Mouse (Mus musculus): ENCODE data around the gene Grik4. TPM values are rescaled to one million over a fixed set of nuclear protein-coding genes. Genes with fewer than 3 reads are reported as not detected.

Grik4 gene
- total RNA-seq, 2 experiments from 2014 or later, result 13.4 to 14.5 TPM

DNA sequence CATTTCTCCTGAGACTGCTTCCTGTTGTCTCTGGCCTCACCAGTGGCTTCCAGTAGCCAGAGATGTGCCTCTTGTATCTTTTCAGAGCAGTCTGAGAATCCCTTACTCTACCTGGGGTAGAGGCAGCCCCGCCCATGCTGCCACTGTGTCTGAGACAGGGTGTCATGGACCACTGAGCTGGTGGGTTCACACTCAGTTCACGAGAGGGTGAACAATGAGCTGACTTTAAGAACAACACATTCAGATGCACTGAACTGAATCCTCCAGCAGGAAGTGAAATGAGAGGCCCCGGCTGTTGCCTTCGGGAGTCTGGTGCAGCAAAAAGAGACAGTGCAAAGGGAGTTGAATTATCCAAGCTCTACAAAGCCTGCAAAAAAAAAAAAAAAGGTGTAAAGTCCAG lies 221.8 kb downstream of the Grik4 start:
- intact Hi-C loops (cut with DNase I), result no loop called here
- DNase-seq (ENCODE audit: extremely low spot score in 1 of 2, low spot score in 2 of 2), result no peak

DNA sequence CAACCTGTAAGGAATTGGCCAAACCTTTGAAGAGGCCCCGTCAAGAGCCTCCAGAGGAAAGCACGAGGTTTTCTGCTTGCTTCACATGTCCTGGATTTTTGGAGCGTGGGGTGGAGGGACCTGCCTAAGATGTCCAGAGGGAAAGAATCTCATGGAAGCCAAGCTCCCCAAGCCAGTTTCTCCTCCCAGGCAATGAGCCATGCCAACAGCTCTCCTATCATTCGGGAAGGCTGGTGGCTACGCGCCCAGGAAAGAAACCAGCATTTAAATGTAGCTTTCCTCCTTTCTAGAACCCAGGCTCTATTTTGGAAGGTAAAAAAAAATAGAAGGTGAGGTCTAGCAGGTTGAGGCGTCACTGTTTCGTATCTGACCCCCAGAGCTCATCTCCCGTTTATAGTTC lies 222.6 kb downstream of the Grik4 start:
- intact Hi-C loops (cut with DNase I), result no loop called here
- no peak for DNase-seq (ENCODE audit: extremely low spot score in 1 of 2, low spot score in 2 of 2)

DNA sequence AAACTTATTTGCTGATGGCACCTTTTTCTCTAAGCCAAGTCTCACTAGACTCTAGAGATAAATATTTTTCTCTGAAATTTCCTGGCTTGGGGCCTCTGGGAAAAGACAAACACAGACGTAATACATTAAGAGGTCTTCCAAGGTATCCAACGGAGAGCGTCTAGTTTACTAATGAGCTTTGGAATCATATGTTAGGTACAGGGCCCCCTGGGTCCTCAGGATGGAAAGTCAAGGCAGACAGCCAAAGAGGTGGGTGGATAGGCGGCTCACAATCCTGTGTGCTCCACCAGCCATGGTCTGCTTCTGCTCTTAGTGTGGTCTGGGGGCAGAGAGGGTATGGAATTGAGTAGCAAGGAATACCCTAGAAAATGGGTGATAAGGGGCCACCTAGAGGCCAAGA lies 223.1 kb downstream of the Grik4 start:
- intact Hi-C loops (cut with DNase I), result no loop called here
- no peak for DNase-seq (ENCODE audit: extremely low spot score in 1 of 2, low spot score in 2 of 2)

DNA sequence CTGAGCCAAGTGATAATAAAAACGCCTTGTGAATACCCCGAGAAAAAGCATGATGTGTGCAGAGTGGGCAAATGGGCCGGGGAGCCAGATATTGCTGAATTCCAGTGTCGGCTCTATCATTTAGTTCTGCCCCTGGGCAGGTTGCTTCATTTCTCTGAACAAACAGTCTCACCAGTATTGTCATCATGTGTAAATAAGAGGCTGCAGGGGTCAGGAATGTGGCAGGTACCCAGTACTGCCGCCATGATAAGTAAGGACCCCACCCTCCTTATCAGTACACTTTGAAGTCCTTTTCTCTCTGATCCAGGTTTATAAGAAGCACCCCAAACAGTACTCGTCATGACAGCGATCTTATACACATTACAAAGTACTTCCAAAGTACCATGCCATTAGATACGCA lies 230.4 kb downstream of the Grik4 start:
- intact Hi-C loops (cut with DNase I), result no loop called here
- no peak for DNase-seq (ENCODE audit: extremely low spot score in 1 of 2, low spot score in 2 of 2)

DNA sequence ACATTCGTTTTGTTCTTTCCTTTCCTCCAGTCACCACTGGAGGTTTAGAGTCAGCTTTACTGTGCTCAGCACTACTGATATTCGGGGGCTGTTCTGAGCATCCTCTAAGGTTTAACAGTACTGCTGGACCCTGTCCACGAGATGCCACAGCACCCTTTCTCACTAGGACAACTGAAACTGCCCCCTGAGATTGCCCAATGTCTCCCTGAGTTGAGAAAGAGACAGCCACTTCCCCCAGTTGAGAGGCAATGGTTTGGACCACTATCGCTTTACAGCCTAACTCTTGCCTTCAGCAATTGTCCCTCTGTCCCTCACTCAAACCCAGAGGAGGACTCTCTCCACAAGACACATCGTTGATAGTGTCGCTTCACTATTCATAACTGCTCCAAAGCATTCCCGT lies 238.4 kb downstream of the Grik4 start:
- intact Hi-C loops (cut with DNase I), result no loop called here
- DNase-seq (ENCODE audit: extremely low spot score in 1 of 2, low spot score in 2 of 2), result no peak

DNA sequence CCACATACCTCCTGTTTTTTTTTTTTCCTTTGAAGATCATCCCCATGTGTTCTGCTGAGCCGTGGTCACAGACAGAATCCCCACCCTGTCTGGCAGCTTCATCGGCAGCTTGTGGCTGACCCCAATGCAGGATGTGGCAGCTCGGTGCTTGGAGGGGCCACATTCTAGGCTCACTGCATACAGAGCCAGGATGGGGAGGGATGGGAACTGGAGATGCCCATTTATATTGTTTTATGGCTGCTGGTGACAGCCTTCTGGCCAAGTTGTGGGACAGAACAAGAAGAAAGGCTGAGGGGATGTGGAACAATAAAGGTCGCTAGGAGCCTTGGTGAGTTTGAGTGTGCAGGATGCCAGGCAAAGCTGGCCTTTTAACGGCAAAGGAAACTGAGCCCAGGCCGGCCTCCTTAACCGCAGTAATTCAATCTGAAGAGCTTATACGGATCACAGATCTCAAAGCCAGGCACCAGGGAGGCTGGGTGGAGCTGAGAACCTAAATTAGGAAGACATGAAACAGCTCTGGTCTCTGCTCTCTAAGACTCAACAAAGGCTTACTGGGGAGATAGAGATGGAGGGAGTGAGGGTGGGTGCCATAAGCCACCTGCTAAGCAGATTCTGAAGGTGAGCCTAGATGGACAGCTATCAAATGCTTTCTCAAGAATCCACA lies 241.0 kb downstream of the Grik4 start:
- no peak for DNase-seq (ENCODE audit: extremely low spot score in 1 of 2, low spot score in 2 of 2)
- intact Hi-C loops (cut with DNase I), result no loop called here

DNA sequence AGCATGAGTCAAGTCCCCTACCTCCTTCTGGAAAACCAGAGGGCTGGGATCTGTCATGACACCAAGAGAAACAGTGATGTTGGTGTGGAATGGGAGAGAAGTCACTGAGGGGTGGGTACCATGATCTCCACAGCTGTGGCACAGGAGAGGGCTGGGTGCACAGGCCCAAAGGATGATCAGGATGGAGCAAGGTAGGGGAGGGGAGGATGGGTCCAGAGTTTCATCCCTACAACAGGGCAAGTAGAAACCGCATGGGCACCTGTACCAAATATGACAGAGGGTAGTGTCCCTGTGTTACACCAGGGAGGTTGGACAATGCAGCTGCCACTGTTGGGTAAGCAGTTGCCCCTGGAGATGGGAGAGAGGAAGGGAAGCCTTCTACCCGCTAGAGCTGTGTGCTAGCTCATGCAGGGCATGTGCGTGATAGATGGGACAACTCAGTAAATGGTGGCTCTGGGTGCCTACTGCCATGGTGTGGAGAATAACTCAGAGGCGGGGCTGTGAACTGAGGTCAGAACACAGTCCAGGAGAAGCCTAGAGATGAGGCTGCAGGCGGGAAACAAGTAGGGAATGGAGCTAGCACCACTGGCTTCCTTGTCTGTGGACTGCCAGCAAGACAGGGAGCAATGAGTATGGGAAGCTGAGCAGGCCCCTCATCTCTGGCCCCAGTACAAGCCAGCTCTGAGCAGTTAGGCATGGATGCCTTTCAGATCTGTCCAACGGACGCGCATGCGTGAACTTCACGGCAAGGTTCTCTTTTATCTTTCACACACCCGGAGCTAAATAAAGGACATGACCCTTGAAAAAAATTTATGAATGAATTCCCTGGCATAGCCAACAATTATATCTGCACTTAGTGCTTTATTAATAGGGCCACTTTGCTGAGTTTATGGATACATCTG lies 241.8 kb downstream of the Grik4 start:
- no peak for DNase-seq (ENCODE audit: extremely low spot score in 1 of 2, low spot score in 2 of 2)
- intact Hi-C loops (cut with DNase I), result no loop called here

DNA sequence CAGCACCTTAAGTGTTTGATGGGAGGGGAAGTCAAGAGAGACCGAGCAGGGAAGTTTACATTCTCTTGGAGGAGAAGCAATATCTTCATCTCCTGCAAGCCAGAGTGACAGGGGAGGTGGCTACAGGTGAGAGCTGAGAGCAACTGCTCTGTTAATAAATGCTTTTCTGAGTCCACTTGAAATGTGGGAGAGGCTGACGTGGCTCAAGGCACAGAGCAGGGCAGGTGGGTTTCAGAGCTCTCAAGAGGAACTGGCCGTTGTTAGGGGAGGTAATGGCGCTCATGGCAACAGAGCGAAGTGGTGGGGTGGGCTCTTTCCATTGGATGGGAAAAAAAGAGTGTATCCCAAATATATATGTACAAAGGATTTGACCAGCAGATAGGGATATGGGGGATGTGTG lies 242.6 kb downstream of the Grik4 start:
- intact Hi-C loops (cut with DNase I), result no loop called here
- no peak for DNase-seq (ENCODE audit: extremely low spot score in 1 of 2, low spot score in 2 of 2)

DNA sequence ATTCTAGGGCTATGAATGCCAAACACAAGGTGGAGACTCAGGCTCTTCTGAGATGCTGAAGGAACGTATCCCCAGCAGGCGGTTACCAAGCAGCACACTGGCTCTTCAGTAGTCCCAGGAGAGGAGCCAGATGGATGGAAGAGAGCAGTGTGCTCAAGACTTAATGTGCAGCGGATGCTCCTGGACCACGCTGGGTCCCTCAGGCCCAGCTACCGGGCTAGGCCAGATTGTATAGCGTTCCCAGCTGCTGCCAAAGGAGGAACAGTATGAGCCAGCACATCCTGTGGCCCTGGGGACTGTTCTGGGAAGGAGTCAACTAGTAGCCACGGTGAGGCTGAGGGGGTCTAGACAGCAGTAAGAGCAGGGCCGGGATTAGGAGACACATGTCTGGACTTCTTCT lies 251.3 kb downstream of the Grik4 start:
- intact Hi-C loops (cut with DNase I), result no loop called here
- DNase-seq (ENCODE audit: extremely low spot score in 1 of 2, low spot score in 2 of 2), result no peak

DNA sequence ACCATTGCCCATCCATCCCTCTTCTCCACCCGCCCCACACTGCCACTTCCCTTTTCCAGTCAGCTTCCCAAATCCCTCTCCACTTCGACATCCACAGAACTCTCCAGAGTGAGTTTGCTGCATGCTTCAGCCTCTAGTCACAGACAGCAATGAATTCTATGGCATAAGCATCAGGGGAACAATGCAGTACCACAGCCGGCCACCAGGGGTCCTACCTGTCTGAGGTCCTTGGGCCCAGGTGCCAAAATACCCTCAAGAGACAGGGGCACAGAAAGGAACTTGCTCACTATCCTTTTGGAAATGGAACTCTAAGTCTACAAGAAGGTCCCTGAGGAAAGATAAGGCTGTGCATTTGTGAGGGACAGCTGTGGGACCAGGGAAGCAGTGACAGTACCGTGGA lies 256.1 kb downstream of the Grik4 start:
- intact Hi-C loops (cut with DNase I), result loop anchor here (2.0 kb wide), 1 partner anchor 257 kb away; the partner anchor contains the start of gene Grik4
- DNase-seq (ENCODE audit: extremely low spot score in 1 of 2, low spot score in 2 of 2), result peak in 1 of 2 experiments; percentile 50

DNA sequence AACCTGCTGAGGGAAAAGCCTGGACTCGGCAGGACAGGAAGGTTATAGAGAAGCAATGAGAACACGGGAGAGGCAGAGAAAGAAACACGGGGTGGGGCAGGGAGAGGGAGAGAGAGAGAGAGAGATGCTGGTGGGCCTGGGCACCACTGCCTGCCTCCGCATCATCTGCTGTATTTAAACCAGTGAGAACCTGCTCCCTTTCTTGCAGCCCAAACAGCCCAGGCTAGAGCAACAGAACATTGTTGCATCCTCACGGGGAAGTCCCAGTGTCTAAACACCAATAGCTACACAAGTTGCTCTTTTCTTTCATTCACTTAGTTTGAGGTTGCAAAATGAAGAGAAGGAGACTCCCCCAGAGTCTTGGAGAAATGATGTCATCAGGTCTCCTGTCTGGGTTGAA lies 258.2 kb downstream of the Grik4 start:
- intact Hi-C loops (cut with DNase I), result no loop called here

DNA sequence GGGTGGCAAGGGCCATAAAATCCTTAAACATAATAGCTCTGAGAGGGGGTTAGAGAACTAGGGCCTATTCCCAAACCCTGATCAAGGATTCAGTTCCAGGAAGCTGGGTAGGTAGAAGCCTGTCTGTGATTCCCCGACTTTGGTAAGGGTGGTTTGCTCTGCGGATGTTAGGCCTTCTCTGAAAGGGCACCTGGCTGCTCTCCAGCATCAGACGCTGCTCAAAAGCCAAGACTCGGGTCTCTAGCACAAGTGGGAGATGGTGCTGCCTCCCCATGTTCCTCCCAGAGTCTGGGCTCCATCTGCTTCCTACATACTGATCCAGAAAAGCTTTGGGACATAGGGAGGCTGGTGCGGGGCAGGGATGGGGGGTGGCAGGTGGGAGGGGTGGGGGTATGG lies 270.3 kb downstream of the Grik4 start:
- intact Hi-C loops (cut with DNase I), result no loop called here
- no peak for DNase-seq (ENCODE audit: extremely low spot score in 1 of 2, low spot score in 2 of 2)

More for the DNA sequence above, 258.2 kb downstream of the Grik4 start:
- DNase-seq (ENCODE audit: extremely low spot score in 1 of 2, low spot score in 2 of 2), result no peak

DNA sequence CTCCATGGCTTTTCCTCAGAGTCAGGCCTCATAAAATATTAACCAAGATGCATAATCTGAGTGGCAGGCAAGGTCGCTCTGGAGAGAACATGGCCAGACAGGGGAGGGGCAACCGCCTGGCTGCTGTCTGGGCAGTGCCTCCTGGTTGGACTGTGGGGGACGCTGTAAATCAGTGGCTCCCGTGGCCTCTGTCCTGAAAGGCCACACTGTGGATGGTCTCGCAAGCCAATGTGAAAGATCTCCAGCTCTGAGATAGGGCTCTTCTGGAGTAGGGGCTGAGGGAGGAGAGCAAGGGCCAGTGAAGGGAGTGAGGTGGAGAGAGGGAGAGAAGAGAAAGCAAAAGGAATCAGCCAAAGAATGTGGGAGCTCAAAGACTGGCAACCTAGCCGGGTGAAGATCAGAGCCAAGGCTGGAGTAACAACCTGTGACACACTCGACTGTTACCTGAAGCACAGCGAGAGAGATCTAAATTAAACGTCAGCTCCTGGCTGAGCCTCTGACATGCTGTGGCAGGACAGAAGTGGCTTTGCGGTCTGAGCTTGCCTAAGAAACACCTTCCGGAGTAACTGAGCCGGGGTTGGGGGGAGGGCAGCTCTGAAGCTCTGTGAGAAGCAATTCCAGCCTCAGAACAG lies 270.8 kb downstream of the Grik4 start:
- intact Hi-C loops (cut with DNase I), result no loop called here
- DNase-seq (ENCODE audit: extremely low spot score in 1 of 2, low spot score in 2 of 2), result no peak

DNA sequence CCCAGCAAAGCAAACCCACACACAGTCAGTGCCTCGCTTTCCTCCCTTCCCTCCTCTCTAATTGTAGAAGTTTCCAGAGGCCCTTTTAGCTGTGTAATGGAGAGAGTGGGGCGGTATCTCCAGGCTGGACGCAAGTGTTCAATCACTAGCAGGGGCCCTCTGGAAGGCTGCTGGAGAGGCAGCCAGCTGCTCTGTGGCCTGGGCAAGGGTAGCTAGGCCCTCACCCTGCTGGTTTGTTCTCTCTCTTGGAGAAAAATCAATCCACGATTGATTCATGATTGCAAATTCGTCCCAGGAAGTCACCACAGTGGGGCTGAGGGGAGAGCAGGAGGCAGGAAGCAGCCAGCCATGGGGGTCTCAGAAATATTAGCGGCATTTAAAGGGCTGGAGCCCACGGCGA lies 271.3 kb downstream of the Grik4 start:
- intact Hi-C loops (cut with DNase I), result no loop called here
- DNase-seq (ENCODE audit: extremely low spot score in 1 of 2, low spot score in 2 of 2), result no peak

DNA sequence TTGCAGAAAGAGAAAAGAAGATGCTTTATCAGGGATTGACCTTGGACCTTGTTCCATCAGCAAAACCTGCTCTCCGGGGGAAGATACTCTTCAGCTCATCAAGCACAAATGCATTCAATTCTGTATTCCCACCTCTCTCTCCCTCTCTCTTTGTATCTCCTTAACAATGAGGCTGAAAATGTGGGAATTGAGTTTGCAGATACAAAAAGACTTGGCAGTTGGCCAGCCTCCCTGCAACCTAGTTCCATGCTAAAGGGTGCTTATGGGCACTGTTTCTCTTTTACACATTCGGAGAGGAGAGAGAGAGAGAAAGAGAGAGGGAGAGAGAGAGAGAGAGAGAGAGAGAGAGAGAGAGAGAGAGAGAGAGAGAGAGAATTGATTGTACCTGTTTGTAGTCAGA lies 273.7 kb downstream of the Grik4 start:
- peak; percentile 40 to 44 for DNase-seq (ENCODE audit: extremely low spot score in 1 of 2, low spot score in 2 of 2)
- intact Hi-C loops (cut with DNase I), result no loop called here

DNA sequence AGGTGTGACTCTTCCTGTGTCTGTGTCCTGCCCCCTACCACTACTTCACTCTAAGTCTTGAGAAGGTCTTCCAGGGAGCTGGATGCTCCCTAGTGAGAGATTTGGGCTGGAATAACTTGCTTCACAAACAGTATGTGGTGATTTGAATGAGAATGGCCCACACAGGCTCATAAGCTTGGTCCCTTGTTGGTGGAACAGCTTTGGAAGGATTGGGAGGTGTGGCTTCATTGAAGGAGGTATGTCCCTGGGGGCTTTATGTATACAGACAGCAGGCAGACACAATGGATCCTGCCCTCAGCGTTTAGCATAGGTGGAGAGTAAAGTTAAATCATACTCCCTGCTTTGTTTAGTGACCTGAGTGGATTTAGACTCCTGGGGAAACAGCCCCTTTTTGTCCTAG lies 282.8 kb downstream of the Grik4 start:
- intact Hi-C loops (cut with DNase I), result no loop called here
- no peak for DNase-seq (ENCODE audit: extremely low spot score in 1 of 2, low spot score in 2 of 2)

DNA sequence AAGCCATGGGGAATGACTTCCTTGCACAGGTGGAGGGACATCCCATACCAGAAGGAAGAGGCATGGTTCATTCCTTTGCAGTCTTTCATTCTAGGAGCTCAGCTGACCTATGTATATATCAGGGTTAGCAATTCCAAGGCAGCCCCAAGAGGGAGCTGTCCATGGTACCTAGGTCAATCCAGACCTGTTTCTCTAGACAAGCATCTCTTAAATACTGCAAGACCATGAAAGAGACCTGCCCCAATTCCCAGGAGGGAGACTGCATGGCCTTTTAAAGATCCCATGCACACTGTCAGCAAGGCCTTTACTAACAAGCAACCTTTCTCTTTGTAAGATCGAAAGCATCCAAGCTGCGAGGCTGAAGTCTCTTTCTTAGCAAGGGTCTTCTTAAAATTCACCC lies 291.5 kb downstream of the Grik4 start:
- DNase-seq (ENCODE audit: extremely low spot score in 1 of 2, low spot score in 2 of 2), result no peak
- intact Hi-C loops (cut with DNase I), result no loop called here

DNA sequence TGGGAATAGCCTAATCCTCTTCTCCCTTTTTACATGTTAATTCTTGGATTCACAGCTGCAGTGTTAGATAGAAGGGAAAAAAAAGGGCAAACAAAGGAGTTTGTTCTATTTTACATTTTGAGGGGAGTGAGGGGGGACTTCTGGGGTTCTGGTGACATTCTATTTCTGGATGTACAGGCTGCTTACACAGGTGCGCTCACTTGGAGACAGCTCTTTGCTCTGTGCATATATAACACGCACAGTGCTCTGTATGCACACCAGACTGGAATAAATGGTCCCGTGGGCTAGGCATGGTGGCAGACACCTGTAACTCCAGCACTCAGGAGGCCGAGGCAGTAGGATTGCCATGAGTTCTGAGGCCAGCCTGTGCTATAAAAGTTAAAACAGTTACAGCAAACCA lies 292.0 kb downstream of the Grik4 start:
- intact Hi-C loops (cut with DNase I), result no loop called here
- DNase-seq (ENCODE audit: extremely low spot score in 1 of 2, low spot score in 2 of 2), result no peak

DNA sequence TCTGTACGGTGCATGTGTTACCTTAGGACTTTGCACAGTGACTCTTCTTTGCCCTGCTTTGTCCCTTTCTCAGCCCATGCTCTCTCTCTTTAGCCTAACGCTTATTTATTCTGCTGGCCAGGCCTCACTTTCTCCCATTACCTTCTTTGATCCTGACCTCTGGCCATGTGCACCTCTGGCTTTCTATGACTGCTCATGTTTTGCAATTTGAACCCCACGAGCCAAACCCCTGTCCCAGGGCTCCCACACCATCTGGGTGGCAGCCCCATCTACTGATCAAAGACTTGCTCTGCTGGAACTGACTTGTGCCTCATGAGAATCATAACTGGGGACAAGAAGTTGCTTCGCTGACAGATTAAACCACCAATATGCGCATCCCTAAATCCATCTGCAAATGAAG lies 294.4 kb downstream of the Grik4 start:
- no peak for DNase-seq (ENCODE audit: extremely low spot score in 1 of 2, low spot score in 2 of 2)
- intact Hi-C loops (cut with DNase I), result no loop called here

DNA sequence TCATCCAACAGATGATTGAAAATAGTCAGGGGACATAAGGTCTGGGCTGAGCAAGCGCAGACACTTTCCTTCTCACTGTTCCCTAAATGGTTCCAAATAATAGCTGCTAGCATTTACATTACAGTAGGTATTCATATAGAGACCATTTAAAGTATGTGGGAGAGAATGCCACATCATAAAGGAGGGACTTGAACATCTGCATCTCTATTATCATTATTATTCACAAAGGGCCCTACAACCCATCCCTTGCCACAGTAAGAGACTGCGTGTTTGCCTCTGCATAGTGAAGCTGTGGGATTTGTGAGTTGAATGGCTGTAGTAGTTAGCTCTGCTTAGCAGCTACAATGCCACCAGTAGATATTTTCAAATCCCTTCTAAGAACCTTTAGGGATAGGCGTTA lies 296.2 kb downstream of the Grik4 start:
- intact Hi-C loops (cut with DNase I), result no loop called here
- no peak for DNase-seq (ENCODE audit: extremely low spot score in 1 of 2, low spot score in 2 of 2)
